Mouse (Mus musculus) E14TG2a.4 (cell line): ENCODE results near the gene F13a1.

Experiments used
- CTCF ChIP-seq: conservative IDR thresholded peaks from 2 replicates; pipeline ENCODE4 v1.5.1; 2014; ENCODE audit warnings: low read length
- NANOG ChIP-seq: IDR thresholded peaks from 2 replicates; pipeline ENCODE4 v1.6.1; 2014; ENCODE audit warnings: borderline replicate concordance, low read length, mixed read lengths
- POU5F1 ChIP-seq: IDR thresholded peaks from 2 replicates; pipeline ENCODE4 v1.6.1; 2014; ENCODE audit warnings: low read length, borderline replicate concordance

DNA sequence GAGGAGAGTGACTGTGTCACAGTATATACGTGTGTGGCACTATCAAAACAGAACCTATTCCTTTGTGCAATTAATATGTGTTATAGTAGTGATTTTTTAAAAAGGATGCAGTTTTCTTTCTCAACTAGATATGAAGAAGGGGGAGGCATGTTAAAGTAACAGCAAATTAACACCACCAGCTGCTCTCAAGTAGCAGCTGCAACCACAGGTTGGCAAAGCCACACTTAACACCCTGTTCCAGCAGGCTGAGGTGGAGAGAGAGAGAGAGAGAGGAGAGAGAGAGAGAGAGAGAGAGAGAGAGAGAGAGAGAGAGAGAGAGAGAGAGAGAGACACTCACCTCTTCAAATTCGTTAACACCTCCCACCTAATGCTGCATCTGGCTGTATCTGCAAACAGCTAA lies 28.5 kb downstream of the F13a1 start:
- TF ChIP-seq CTCF (no peak), POU5F1 (no peak), NANOG (no peak)
